Mouse (Mus musculus): ENCODE data around the gene Ydjc. TPM values are rescaled to one million over a fixed set of nuclear protein-coding genes. Genes with fewer than 3 reads are reported as not detected.

Ydjc gene
- total RNA-seq (2021): 10 to 100 TPM; 37.4 to 38.2 TPM
- long read RNA-seq, experiment 1, transcript Ydjc-201 (5 exons, 1,297 nt): major isoform, 22 of 42 reads
- long read RNA-seq, experiment 1, partial matches to known transcripts: 13 of 42 reads
- long read RNA-seq, experiment 1, other reads (novel, unspliced or antisense): 5 of 42 reads
- long read RNA-seq, experiment 2, transcript Ydjc-201 (5 exons, 1,297 nt): major isoform, 23 of 38 reads
- long read RNA-seq, experiment 2, partial matches to known transcripts: 8 of 38 reads
- long read RNA-seq, experiment 2, other reads (novel, unspliced or antisense): 4 of 38 reads

DNA sequence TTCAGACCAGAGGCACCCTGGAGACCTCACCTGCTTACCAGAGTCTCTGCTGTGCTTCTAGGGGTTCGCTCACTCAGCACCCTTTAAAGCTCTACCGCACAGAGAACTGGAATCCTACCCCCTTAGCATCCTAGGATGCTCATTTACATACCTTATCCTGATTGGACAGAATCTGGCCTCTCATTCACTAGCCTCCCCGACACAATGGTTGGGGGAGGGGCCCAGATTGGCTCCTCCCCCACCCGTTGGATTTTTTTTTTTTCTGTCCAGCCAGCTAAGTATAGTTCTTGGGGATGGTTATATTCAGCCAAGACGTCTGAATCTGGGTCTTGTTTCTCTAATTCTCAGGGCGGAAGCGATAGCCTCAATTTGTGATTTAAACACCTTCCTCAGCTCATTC is at the start of gene Ydjc:
Gene Ydjc, plus strand, starts transcription at position 283 of the 400 bp plus-strand sequence.
- intact Hi-C loops (cut with DNase I): no loop called here

GRCm38 (mm10) chr16:17096938-17097337 is 47.5 kb upstream of the Ydjc start:
- intact Hi-C loops (cut with DNase I): no loop called here

More for the DNA sequence above, at the start of gene Ydjc:
- DNase-seq (ENCODE audit: low spot score in 2 of 2): no peak

DNA sequence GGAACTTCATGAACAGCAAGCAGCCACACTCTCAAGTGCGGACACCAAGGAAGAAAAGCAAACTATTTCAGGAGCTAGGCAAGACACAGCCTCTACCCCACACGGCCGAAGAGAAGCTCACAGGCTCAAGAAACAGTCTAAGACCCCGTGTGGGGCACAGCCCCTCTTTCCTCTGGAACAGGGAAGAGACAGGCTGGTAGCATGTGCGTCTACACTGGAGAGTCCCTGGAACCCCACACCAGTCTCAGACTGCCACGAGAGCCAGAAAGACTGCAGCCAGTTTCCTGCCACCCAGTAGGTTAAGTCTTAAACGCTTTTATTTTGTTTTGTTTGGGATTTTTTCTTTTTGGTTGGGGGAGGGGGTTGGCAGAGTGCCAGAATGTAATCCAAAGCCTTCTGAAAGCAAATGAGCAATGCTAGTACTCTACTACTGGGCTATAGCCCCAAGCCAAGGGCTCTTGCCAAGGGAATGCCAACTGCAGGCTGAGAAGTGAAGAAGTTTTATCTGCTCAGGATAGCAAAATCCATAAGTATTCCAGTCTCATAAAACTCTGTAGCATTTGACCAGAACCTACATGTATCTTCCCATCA is 41.7 kb upstream of the Ydjc start:
- no peak for DNase-seq (ENCODE audit: low spot score in 2 of 2)
- intact Hi-C loops (cut with DNase I): no loop called here

More at GRCm38 (mm10) chr16:17096938-17097337, 47.5 kb upstream of the Ydjc start:
- no peak for DNase-seq (ENCODE audit: low spot score in 2 of 2)

DNA sequence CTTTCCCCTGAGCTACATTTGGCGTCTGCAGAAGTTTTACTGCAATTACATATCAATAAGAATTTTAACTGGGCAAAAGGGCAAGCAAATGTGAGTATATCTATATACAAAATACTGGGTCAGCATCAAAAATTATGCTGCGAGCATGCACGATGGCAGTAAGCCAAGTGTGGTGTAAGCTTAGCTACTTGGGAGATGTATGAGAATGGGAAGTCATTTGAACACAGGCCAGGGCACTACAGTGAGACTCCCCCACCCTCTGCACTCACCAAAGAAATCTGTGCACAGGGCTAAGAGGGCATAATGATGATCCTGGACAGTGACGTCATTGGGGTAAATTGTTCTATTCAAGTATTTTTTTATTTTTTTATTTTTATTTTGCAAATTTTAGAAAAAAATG is 39.8 kb upstream of the Ydjc start:
- no peak for DNase-seq (ENCODE audit: low spot score in 2 of 2)
- intact Hi-C loops (cut with DNase I): no loop called here

DNA sequence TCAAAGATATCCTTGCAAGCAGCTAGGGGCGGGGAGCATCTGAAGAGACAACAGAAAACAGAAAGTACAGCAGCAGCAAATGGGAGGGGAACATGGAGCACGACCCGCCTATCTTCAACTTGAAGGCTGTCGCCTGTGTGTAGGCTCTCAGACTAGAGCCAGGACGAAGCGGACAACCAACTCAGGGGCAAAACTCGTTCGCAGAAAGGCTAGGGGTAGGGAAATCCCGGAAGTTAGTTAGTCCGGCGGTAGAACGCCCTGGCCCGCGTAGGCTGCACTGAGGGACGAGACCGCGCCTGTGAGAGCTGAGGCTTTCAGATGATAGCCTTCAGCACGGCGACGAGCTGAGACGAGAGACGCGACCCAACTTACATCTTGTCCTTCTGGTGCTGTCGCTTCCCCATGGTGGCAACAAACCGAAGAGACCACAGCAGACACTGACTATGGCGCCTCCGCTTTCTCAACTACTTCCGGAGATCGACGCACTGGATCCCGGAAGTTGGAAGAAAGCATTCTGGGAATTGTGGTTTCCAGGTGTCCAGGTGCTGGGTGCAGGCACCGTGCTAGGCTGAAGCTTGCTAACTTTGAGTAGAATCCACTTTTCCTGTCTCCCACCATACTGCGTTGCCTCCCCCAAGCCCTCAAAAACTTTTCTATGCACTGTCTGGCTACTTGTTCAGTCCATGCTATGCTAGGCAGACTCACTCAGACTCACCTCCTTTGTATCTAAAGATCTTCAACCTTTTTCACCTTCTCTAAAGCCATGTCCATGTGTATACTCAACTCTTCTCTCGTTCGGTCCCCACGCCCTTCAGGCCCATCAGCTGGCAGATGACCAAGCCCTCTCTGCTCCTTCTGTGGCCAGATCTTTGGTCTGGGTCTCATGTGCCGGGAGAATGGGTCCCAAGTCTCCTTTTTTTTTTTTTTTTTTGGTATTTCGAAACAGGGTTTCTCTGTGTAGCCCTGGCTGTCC is 33.4 kb upstream of the Ydjc start, which contains the start of gene Ppil2:
Gene Ppil2, minus strand, starts transcription at position 487 of the 973 bp plus-strand sequence.
- intact Hi-C loops (cut with DNase I): no loop called here
- DNase-seq (ENCODE audit: low spot score in 2 of 2): peak; percentile 62 to 75

DNA sequence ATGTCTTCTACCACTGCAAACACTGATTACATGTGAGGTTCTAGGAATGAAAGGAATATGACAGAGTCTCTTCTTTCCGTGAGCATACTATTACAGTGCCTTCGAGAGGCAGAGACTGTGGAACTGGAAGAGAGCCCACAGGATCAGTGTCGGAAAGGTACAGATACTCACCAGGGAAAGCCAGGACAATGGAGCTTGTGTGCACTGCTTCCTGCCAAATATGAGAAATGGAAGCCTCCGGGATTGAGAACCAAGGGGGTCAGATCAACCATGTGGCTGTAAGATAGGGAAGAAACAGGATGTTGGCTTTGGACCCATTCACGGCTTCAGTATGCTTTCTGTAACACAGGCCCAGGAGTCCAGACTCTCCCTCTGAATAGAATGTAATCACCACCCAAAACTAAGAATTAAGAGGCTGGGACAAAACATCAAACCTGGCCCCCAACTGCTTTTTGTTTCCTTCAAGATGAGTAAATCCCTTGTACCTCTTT is 27.1 kb upstream of the Ydjc start:
- DNase-seq (ENCODE audit: low spot score in 2 of 2): no peak
- intact Hi-C loops (cut with DNase I): no loop called here

GRCm38 (mm10) chr16:17121569-17121968 is 22.9 kb upstream of the Ydjc start:
- intact Hi-C loops (cut with DNase I): no loop called here
- no peak for DNase-seq (ENCODE audit: low spot score in 2 of 2)

DNA sequence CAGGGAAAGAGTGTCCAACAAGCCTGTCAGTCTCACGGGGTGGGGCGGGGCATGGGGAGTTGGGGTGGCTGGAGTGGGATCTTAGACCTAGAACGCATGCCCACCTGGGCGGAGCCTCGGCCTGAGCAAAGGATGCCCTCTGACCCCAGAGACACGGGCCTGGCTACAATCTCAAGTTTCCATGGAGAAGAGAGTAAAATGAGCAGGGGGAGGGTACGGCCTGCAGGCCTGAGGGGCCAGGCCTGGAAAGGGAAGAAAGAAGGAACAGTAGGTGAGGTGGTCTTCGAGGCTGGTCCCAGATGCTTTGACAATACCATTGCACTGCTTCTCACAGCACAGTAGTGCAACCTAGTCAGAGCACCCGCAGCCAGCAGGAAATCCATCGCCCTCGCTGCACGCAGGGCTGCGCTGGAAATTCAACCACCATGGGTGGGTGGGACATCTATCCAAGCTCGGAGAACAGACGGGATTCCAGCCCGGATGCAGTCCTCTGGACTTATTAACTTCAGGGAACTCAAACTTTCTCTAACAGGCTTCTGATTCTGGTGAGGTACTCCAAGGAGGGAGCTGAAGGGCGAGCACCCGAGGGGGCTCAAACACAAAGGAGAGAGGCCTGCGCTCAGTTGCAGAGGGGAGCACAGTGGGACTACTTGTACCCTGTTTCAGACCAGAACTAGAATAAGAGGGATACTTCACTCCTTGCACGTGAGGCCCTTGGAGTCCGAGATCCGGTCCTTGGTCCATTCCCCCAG is 20.1 kb upstream of the Ydjc start:
- intact Hi-C loops (cut with DNase I): no loop called here
- DNase-seq (ENCODE audit: low spot score in 2 of 2): no peak

DNA sequence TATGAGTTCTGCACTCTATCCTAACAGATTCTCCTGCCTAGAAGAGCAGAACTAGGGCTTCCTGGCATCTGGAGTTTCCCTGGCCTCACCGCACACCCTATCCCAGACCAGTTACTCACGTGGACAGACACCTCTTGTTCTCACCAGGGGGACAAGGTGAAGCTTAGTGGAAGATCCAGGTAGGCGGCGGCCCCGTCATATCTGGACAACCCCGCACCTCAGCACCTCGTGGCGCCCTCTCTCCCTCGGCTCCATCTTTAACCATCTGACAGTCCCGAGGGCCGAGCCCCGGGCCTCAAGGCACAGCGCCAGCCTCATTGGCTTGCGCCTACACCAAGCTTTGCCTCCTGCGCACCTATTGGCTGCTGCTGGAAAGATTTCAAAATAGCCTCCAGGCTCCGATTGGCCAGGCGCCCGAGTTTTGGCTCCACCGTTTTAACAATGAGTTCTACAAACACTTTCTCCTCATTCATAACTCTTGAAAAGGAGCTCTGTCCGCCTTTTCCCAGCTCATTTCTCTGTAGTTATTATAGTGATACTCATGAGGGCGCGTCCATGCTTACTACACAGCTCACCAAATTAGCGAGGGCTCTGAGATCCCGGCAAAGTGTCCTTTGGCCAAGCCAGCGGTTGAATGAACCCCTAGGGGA is 19.4 kb upstream of the Ydjc start, which contains the start of gene 2610318N02Rik:
Gene 2610318N02Rik, minus strand, starts transcription at position 297 of the 650 bp plus-strand sequence.
- peak; percentile 72 to 84 for DNase-seq (ENCODE audit: low spot score in 2 of 2)
- intact Hi-C loops (cut with DNase I): no loop called here

DNA sequence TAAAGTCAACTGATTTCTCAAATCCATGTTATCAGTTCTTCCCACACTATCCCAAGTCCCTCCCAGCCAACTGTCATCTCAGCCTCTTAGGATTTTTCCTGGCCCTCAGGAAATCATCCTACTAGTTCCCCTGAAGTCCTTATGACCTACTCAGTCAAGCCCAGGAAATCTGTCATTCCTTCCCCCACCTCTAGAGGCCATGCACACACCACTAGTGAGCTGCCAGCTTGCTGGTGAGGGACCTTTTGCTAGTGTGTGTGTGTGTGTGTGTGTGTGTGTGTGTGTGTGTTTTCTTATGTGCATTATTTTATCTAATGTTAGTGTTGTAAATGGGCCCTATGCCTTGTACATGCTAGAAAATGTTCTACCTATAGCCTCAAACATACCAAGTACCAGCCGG is 17.1 kb upstream of the Ydjc start:
- intact Hi-C loops (cut with DNase I): loop anchor here (2.0 kb wide), 1 partner anchor 82 kb away; the partner anchor contains the start of gene Rimbp3

DNA sequence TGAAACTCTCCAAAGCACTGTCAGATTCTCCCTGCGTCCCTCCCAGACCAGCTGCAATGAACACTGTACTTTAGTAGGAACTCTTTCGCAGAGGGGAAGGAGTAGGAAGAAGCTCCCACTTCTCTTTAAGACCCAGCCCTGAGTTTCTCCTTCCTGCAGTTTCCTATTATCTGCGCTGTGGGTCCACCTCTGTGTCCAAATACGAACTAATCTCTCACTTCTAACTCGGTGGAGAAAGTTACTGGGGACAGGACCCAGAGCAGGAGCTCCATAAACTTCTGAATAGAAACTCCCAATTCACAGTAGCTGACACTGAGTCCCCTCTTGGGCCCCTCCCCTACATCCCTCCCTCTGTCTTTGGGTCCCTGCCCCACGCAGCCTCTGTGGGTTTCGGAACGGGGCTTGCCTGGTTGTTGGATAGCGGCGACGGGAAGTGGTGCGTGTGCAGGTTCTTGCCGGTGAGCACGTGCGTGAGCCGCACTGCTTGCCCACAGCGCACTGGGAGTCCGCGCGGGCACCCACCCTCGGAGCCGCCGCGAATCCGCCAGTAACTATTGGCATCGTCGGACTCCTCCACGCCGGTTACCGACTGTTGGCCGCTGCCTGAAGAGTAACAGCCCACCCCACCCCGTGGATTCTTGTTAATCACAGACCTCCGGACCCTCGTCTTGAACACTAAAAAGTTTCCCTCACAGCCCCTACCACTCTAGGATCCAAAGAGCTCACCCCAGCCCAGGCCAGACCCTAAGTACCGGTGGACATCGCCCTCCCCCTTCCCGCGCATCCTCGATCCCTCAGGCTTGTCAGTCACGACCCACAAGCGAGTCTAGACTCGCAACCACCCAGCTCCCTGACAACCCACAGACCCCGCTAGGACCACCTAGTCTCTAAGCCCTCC is 13.0 kb upstream of the Ydjc start:
- no peak for DNase-seq (ENCODE audit: low spot score in 2 of 2)
- intact Hi-C loops (cut with DNase I): loop anchor here (5.0 kb wide), 1 partner anchor 146 kb away; the partner anchor contains the start of gene Tmem191c

More for the DNA sequence above, 17.1 kb upstream of the Ydjc start:
- peak; percentile 56 to 65 for DNase-seq (ENCODE audit: low spot score in 2 of 2)

GRCm38 (mm10) chr16:17132089-17132905 is 12.1 kb upstream of the Ydjc start, which contains the start of gene Sdf2l1:
Sdf2l1 (minus strand) TSS chr16:17132383.
- DNase-seq (ENCODE audit: low spot score in 2 of 2): peak; percentile 98
- intact Hi-C loops (cut with DNase I): loop anchor here (5.0 kb wide), 1 partner anchor 145 kb away; the partner anchor contains the start of gene Tmem191c

GRCm38 (mm10) chr16:17132906-17133200 is 11.6 kb upstream of the Ydjc start:
- intact Hi-C loops (cut with DNase I): loop anchor here (5.0 kb wide), 1 partner anchor 144 kb away; the partner anchor contains the start of gene Tmem191c
- no peak for DNase-seq (ENCODE audit: low spot score in 2 of 2)

DNA sequence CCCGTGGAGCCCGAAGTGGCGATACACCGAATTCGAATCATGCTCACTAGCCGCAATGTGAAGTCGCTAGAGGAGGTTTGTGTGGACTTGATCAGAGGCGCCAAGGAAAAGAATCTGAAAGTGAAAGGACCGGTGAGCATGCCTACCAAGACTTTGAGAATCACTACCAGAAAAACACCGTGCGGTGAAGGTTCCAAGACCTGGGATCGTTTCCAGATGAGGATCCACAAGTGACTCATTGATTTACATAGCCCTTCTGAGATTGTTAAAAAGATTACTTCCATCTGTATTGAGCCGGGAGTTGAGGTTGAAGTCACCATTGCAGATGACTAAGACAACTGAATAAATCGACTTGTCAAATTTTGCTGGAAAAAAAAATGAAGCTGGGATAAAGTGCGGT is 7.1 kb upstream of the Ydjc start:
- intact Hi-C loops (cut with DNase I): no loop called here

DNA sequence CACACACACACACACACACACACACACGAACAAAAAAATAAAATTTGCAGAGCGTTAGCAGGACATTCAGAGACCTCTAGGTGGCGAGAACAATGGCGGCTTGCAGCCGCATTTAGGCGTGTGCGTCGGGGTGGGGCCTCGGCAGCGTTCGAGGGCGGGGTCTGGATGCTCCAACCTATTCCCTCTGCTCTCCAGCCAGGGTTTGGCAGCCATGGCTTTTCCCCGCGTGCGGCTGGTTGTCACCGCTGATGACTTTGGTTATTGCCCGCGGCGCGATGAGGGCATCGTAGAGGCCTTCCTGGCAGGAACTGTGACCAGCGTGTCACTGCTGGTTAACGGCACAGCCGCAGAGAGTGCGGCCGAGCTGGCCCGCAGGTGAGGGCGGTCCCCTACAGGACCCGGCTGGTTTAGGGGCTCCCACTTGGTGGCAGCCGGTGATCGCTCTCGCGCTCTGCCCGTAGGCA is 2.4 kb downstream of the Ydjc start, which contains the start of gene Ccdc116:
Gene Ccdc116, minus strand, starts transcription at position 458 of the 464 bp plus-strand sequence.
- intact Hi-C loops (cut with DNase I): no loop called here
- DNase-seq (ENCODE audit: low spot score in 2 of 2): peak; percentile 82 to 87

More for the DNA sequence above, 7.1 kb upstream of the Ydjc start:
- DNase-seq (ENCODE audit: low spot score in 2 of 2): no peak

GRCm38 (mm10) chr16:17147391-17147929 is 3.0 kb downstream of the Ydjc start:
- intact Hi-C loops (cut with DNase I): no loop called here
- DNase-seq (ENCODE audit: low spot score in 2 of 2): peak; percentile 53 to 60
